Mouse (Mus musculus) hindbrain, embryonic 15.5 days (tissue): ENCODE results near the gene Lrrc51. TPM values are rescaled to one million over a fixed set of nuclear protein-coding genes. Genes with fewer than 3 reads are reported as not detected.
A peak's percentile ranks its signal among the peaks of the same experiment; 100 is the strongest.

Experiments used
- ATAC-seq: fragments of 200-750 bp; cut with Nextera tagmentation; 2 replicates; pipeline ENCODE4 v1.8.0; 2017; ENCODE audit warnings: low read depth, moderate number of reproducible peaks, moderate TSS enrichment; ENCODE audit not compliant: low FRiP score
- H3K27ac ChIP-seq: fragments of 300-500 bp; sonication (generic); replicated peaks from 2 replicates; pipeline ENCODE4 v1.5.1; 2015; ENCODE audit warnings: mild to moderate bottlenecking, inconsistent platforms
- H3K27me3 ChIP-seq: fragments of 300-500 bp; sonication (generic); 2 replicates; pipeline ENCODE4 v1.6.1; 2015; ENCODE audit warnings: control low read depth, inconsistent platforms
- H3K36me3 ChIP-seq: fragments of 300-500 bp; sonication (generic); 2 replicates; pipeline ENCODE4 v1.6.1; 2015; ENCODE audit warnings: control low read depth, inconsistent platforms
- H3K4me1 ChIP-seq: fragments of 300-500 bp; sonication (generic); replicated peaks from 2 replicates; pipeline ENCODE4 v1.6.1; 2015; ENCODE audit warnings: control low read depth, inconsistent platforms
- H3K4me2 ChIP-seq: fragments of 300-500 bp; sonication (generic); 2 replicates; pipeline ENCODE4 v1.6.1; 2015; ENCODE audit warnings: moderate library complexity, mild to moderate bottlenecking, inconsistent platforms
- H3K4me3 ChIP-seq: fragments of 300-500 bp; sonication (generic); 2 replicates; pipeline ENCODE4 v1.5.1; 2015; ENCODE audit warnings: mild to moderate bottlenecking, inconsistent platforms
- H3K9ac ChIP-seq: fragments of 300-500 bp; sonication (generic); 2 replicates; pipeline ENCODE4 v1.6.1; 2015; ENCODE audit warnings: inconsistent platforms
- H3K9me3 ChIP-seq: fragments of 300-500 bp; sonication (generic); 2 replicates; pipeline ENCODE4 v1.6.1; 2016; ENCODE audit warnings: control low read depth, inconsistent platforms
- WGBS: fragments of 180-500 bp; shearing (Covaris S2); methylation state at CpG from one replicate; pipeline ENCODE4 v1.1.7; 2015; 5-methylcytosine and 5-hydroxymethylcytosine counted together
- polyA plus RNA-seq: library from polyadenylated mRNA; unstranded; fragments of >200 nt; fragmentation: Nextera tagmentation; extraction: Ambion mirVana; gene quantifications from 2 replicates; pipeline ENCODE4 v1.2.1, GENCODE M21; 2015

Lrrc51 gene
- polyA plus RNA-seq, 1 experiment from 2014 or later, result 15.2 TPM

DNA sequence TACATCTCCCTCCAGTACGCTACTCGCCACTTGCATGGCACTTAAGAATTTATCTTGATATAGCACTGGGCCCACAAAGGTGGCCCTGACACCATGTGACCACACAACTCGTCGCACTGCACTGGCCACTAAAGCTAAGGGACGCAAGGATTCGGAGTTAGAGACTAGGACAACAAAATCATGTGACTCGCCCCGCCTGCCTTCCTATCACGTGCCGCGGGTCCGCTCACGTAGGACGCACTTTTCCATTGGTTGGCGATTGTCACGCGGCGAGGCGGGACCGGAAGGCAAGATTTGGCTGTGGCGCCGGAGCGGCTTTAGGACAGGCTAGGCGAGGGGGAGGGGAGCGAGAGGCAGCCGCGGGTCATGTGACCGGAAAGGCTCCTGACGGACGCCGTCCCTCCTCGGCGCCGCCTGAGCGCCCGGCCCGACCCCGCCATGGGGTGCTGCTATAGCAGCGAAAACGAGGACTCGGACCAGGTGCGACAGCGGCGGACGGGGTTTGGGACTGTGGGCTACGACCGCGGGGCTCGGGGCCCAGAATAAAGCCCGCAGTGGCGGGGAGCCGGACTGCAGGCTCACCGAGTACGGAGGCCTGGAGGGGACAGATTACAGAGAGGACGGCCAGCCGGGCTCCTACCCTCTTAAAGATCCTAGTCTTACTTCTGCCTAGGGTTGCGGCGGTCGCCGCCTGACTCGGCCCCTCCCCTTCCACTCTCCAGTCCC, 28.0 kb downstream of the Lrrc51 start, which contains the start of gene Lamtor1:
Lamtor1 (plus strand) TSS at position 344 of the 726 bp plus-strand sequence.
- Histone ChIP-seq H3K27ac (peak within 1 kb of the TSS; percentile 98), H3K36me3 (peaks cover 14% of the 10 kb centered on the region), H3K9me3 (no peaks in the 10 kb centered on the region), H3K4me1 (peaks cover 31% of the 10 kb centered on the region), H3K9ac (peak within 1 kb of the TSS; percentile 93), H3K4me3 (peak within 1 kb of the TSS; percentile 87), H3K4me2 (peak within 1 kb of the TSS; percentile 76), H3K27me3 (no peaks in the 10 kb centered on the region)
- WGBS, result under 1% methylated on average over 61 of the region's 61 CpGs
- ATAC-seq, result peak; percentile 98

DNA sequence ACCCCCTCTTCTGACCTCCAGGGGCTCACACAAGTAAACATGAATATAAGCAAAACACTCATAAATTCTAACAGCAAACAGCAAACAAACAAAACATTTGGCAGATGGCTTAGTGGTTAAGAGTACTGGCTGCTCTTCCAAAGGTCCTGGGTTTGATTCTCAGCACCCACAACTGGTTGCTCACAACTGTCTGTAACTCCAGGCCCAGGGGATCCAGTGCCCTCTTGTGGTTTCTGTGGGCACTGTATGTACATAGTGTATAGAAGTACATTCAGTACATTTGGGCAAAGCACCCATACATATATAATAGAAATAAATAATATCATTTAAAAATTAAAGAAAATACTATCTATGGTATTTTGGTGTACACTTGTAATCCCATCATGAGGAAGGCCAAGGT, 30.8 kb downstream of the Lrrc51 start:
- Histone ChIP-seq H3K4me3 (no peak overlapping the region), H3K4me1 (peaks cover 22% of the 10 kb centered on the region), H3K27ac (no peak overlapping the region), H3K9ac (no peak overlapping the region), H3K36me3 (peaks cover 4% of the 10 kb centered on the region; the same call in 1 of the 2 replicates), H3K27me3 (no peaks in the 10 kb centered on the region), H3K4me2 (no peak overlapping the region), H3K9me3 (no peaks in the 10 kb centered on the region)
- ATAC-seq, result no peak

DNA sequence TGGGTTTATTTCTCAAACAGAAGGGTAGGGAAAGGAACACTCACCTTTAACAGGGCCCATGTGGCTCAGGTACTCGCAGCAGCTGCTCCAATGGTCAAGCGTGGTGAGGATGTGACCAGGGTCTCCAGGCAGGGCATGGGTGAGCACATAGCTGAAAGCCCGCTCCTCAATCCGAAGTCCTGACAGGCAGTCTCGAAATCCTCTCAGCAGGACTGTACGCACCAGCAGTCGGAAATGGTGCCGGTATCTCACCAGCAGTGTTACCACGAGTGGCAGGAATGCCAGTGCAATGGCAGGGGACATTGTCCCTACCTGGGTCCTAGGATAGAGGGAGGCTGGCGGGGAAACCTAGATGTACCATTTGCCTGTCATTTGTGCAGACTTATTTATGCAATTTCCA, 31.7 kb downstream of the Lrrc51 start:
- ATAC-seq, result no peak
- H3K4me1 ChIP-seq, result peaks cover 22% of the 10 kb centered on the region
- H3K9me3 ChIP-seq, result no peaks in the 10 kb centered on the region
- 93% methylated on average over 10 of the region's 10 CpGs for WGBS
- no peaks in the 10 kb centered on the region for H3K27me3 ChIP-seq
- peaks cover 4% of the 10 kb centered on the region; the same call in 1 of the 2 replicates for H3K36me3 ChIP-seq
- H3K9ac ChIP-seq, result no peak overlapping the region
- no peak overlapping the region for H3K4me2 ChIP-seq
- H3K4me3 ChIP-seq, result no peak overlapping the region
- H3K27ac ChIP-seq, result no peak overlapping the region

DNA sequence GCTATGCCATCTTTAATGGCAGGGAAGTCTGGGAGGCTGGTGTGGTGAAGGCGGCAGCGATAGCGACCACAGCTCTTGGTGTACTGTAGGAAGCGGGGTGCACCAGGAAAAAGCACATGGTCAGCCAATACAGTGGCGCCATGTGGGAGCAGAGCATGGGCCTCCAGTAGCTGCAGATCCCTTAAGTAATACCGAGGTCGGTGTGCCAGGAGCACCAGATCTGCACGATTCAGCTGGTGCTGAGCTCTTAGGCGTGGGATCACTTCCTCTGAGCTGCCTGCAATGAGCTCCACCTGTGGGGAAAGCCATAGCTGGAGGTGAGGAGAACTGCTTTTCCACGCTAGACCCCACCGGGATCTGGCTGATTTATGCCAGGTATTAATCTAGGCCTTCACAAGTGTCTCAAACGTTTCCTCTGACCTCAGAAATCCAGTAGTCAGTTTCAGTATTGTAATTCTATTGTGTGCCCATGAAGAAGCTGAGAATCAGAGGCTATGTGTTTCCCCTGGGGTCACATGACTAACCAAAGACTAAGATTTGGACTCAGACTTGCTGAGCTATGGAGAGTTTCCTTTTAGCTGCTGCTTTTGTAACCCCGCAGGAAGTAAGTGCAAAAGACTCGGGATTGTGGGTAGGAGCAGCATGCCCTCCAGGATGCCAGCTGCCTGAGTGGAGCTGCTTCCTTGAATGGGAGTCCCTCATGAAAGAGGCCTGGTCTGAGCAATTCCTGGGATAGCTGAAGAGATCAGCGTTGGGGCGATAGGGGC, 33.2 kb downstream of the Lrrc51 start:
- ATAC-seq, result no peak
- Histone ChIP-seq H3K9ac (no peak overlapping the region), H3K27me3 (no peaks in the 10 kb centered on the region), H3K9me3 (no peaks in the 10 kb centered on the region), H3K36me3 (peaks cover 4% of the 10 kb centered on the region; the same call in 1 of the 2 replicates), H3K4me3 (no peak overlapping the region), H3K4me1 (peaks cover 17% of the 10 kb centered on the region), H3K27ac (no peak overlapping the region), H3K4me2 (no peak overlapping the region)
- 93% methylated on average over 16 of the region's 16 CpGs for WGBS

DNA sequence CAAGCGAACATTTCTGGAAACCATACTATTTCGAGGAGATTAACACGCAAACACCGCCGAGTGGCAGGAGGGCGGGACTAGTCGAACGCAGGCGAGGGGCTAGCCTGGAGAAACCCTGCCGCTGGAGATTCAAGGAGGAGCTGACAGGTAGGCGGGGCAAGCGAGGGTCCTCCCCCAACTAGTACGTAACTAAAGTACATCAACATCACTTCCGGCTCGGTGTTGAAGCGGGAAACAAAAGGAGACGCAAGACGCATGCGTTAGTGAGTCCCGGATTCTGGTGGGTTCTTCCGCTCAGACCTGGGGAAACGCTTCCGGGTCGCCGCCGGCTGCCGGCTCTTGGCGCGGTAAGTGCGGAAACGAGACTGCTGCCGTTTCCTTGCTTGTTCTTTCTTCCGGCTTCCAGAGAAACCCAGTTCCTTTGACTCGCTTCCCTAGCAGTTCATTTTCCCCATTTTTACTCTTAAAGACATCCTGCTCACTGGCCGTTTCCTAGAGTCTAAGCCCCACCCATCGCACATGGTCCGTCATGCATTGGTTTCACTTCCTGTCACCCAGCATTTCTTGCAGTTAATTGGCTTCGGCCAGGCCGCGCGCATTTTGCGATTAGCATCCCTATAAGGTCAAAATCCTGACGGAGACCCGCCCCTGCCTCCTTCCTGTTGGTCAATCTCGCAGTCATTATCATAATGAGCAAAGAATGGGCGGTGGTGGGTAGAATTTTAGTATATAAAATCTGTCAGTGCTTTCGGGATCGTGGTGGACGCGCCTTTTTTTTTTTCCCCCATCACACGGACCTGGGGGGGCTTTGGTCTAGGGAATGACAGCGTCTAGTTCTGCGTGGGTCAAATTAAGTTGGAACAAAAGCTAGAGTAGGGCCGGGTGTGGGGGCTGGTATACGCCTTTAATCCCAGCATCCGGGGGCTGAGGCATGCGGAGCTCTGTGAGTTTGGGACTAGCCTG, 37.3 kb downstream of the Lrrc51 start:
- Histone ChIP-seq H3K4me2 (peak overlapping the region; percentile 61), H3K9me3 (no peaks in the 10 kb centered on the region), H3K27me3 (no peaks in the 10 kb centered on the region), H3K9ac (peak overlapping the region; percentile 48), H3K4me1 (peaks cover 18% of the 10 kb centered on the region), H3K36me3 (no peaks in the 10 kb centered on the region), H3K4me3 (peak overlapping the region; percentile 51), H3K27ac (peak overlapping the region; percentile 90)
- peak; percentile 98 for ATAC-seq
- WGBS, result under 1% methylated on average over 57 of the region's 57 CpGs

DNA sequence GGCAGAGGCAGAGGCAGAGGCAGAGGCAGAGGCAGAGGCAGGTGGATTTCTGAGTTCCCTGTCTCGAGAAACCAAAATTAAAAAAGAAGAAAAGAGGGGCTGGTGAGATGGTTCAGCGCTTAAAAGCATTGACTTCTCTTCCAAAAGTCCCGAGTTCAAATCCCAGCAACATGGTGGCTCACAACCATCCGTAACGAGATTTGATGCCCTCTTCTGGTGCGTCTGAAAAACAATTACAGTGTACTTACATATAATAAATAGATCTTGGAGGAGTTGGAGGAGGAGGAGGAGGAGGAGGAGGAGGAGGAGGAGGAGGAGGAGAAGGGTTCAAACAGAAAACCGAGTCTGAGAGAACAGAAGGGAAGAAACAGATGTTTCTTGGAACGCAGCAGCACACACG, 38.0 kb downstream of the Lrrc51 start:
- Histone ChIP-seq H3K4me3 (peak overlapping the region; percentile 51), H3K9me3 (no peaks in the 10 kb centered on the region), H3K27ac (peak overlapping the region; percentile 90), H3K36me3 (no peaks in the 10 kb centered on the region), H3K4me1 (peaks cover 18% of the 10 kb centered on the region), H3K27me3 (no peaks in the 10 kb centered on the region), H3K9ac (peak overlapping the region; percentile 48), H3K4me2 (peak overlapping the region; percentile 61)
- 36% methylated on average over 9 of the region's 9 CpGs for WGBS
- no peak for ATAC-seq

DNA sequence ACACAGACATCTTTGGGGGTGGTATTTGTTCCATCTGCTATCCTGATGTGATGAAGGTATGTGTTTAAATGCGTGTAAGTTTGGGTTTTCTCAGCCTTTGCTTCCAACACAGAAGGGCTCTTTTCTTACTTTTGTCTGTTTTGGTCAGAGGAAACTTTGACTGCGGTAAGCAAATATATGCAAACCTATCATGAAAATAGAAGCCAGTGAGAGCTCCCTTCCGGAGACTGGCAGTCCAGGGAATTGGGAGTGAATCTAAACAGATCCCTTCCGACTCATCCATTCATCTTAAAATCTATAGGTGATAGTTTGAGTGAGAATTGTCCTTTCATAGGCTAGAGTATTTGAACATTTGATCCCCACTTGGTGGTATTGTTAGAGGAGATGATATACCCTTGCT, 45.2 kb downstream of the Lrrc51 start:
- no peaks in the 10 kb centered on the region for H3K27me3 ChIP-seq
- H3K27ac ChIP-seq, result no peak overlapping the region
- no peak overlapping the region for H3K4me2 ChIP-seq
- H3K9me3 ChIP-seq, result no peaks in the 10 kb centered on the region
- no peak overlapping the region for H3K9ac ChIP-seq
- H3K4me1 ChIP-seq, result no peaks in the 10 kb centered on the region
- no peak for ATAC-seq
- H3K36me3 ChIP-seq, result no peaks in the 10 kb centered on the region
- WGBS, result 86% methylated on average over 4 of the region's 4 CpGs
- H3K4me3 ChIP-seq, result no peak overlapping the region

DNA sequence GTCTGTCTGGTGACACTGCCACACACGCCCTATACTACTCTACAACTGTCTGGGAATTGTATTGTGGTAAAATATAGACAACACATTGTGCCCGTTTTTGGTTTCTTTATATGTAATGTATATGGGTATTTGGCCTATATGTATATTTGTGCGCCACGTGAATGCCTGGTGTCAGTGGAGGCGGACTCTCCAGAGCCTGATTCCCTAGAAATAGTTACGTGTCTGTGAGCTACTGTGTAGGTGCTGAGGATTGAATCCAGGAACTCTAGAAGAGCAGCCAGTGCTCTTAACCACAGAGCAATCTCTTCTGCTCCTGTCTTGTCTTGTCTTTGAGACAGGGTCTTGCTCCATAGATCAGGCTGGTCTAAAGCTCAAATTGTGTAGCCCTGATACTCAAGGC, 47.4 kb downstream of the Lrrc51 start:
- no peak overlapping the region for H3K4me2 ChIP-seq
- H3K9ac ChIP-seq, result no peak overlapping the region
- no peaks in the 10 kb centered on the region for H3K36me3 ChIP-seq
- no peaks in the 10 kb centered on the region for H3K27me3 ChIP-seq
- no peaks in the 10 kb centered on the region for H3K9me3 ChIP-seq
- H3K4me1 ChIP-seq, result no peaks in the 10 kb centered on the region
- WGBS, result 90% methylated on average over 6 of the region's 6 CpGs
- H3K27ac ChIP-seq, result no peak overlapping the region
- H3K4me3 ChIP-seq, result no peak overlapping the region
- no peak for ATAC-seq

DNA sequence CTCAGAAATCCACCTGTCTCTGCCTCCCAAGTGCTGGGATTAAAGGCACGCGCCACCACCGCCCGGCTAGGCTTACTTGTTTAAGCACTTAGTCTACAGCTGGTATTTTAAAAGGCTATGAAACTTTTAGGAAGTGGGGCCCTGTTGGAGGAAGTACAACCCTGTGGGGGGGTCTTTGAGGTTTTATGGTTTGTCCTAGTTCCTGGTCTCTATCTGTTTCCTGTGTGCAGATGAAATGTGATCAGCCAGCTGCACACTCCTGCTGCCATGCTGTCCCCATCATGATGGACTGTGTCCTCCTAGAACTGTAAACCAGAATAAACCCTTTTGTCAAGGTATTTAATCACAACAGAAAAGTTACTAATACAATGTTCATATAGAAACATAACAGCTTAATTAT, 49.5 kb downstream of the Lrrc51 start:
- H3K4me2 ChIP-seq, result no peak overlapping the region
- 95% methylated on average over 4 of the region's 4 CpGs for WGBS
- H3K9ac ChIP-seq, result no peak overlapping the region
- no peak overlapping the region for H3K27ac ChIP-seq
- no peaks in the 10 kb centered on the region for H3K27me3 ChIP-seq
- no peaks in the 10 kb centered on the region for H3K36me3 ChIP-seq
- H3K4me3 ChIP-seq, result no peak overlapping the region
- no peaks in the 10 kb centered on the region for H3K9me3 ChIP-seq
- H3K4me1 ChIP-seq, result no peaks in the 10 kb centered on the region
- ATAC-seq, result no peak

DNA sequence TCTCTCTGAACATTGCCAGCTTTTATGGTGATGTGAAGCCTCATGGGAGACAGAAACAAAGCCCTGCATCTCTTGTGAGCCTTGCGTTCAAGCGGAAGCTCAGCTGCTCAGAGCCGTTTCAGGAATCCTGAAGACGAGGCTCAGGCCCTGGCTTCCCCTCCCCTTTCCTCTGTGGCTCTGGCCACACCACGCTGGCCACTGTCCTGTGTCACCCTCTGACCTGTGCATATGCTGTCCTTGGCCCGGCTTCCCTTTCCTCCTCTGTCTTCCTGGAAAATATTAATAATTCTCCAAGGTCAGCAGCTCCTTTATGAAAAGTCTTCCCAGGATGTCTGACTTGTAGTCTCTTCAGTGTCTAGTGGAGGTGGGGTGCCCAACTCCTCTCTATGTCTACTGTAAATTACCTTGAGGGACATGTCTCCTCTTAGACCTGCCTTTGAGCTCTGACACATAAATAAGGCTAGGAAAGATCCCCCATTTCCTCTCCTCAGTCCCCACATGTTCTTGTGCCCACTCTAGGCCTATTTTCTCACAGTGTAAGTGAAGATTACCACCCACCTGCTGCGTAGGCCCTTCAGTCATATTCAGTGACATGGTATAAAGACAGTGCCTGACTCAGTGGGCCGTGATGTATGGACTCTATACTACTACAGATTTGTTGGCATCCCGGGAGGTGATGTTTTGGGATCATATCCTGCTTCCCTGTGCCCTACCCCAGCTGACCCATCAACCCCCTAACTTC, 51.1 kb downstream of the Lrrc51 start:
- WGBS, result 62% methylated on average over 9 of the region's 9 CpGs
- no peaks in the 10 kb centered on the region for H3K9me3 ChIP-seq
- no peaks in the 10 kb centered on the region for H3K4me1 ChIP-seq
- H3K4me3 ChIP-seq, result no peak overlapping the region
- H3K4me2 ChIP-seq, result no peak overlapping the region
- H3K9ac ChIP-seq, result no peak overlapping the region
- ATAC-seq, result no peak
- no peak overlapping the region for H3K27ac ChIP-seq
- no peaks in the 10 kb centered on the region for H3K27me3 ChIP-seq
- H3K36me3 ChIP-seq, result no peaks in the 10 kb centered on the region

DNA sequence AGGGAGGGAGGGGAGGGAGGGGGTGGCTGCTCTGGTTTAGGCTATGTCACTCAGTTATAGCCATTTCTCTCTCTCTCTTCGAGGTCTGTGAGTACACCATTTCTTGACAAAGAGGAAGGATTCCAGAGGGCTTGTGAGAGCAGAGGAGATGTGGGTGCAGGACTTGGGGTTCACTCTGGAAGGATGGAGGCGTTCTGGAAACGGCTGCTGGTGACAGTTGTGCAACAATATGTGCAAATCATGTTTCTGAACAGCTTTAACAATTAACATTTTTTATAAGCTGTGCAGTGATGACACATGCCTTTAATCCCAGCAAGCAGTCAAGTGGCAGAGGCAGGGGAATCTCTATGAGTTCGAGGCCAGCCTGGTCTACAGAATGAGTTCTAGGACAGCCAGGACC, 52.8 kb downstream of the Lrrc51 start:
- ATAC-seq, result no peak

More for the DNA sequence above, 52.8 kb downstream of the Lrrc51 start:
- no peaks in the 10 kb centered on the region for H3K4me1 ChIP-seq
- no peak overlapping the region for H3K27ac ChIP-seq
- H3K9me3 ChIP-seq, result no peaks in the 10 kb centered on the region
- no peak overlapping the region for H3K4me2 ChIP-seq
- H3K36me3 ChIP-seq, result no peaks in the 10 kb centered on the region
- WGBS, result 78% methylated on average over 4 of the region's 4 CpGs
- no peak overlapping the region for H3K9ac ChIP-seq
- no peak overlapping the region for H3K4me3 ChIP-seq
- no peaks in the 10 kb centered on the region for H3K27me3 ChIP-seq
